Mouse (Mus musculus): ENCODE measurements around the gene Whrn. TPM values are rescaled to one million over a fixed set of nuclear protein-coding genes. Genes with fewer than 3 reads are reported as not detected.

Gene Whrn
- polyA plus RNA-seq, 1 experiment from 2014 or later, result 3.1 TPM

- WGBS, result 67% methylated on average over 7 of the region's 7 CpGs
- no peak for ATAC-seq (ENCODE audit: insufficient number of reproducible peaks, insufficient read depth, low FRiP score, low read depth)
- H3K36me3 ChIP-seq (ENCODE audit: control insufficient read depth, insufficient read depth, low read length), result peaks cover 48% of the 10 kb centered on the region
These were observed 118.3 kb downstream of the Whrn start for GRCm38 (mm10) chr4:63377483-63377882.

GRCm38 (mm10) chr4:63375367-63375766, 120.4 kb downstream of the Whrn start:
- no peak for ATAC-seq (ENCODE audit: insufficient number of reproducible peaks, insufficient read depth, low FRiP score, low read depth)
- H3K4me2 ChIP-seq (ENCODE audit: low read length), result no peak overlapping the region

More at GRCm38 (mm10) chr4:63377483-63377882, 118.3 kb downstream of the Whrn start:
- H3K9ac ChIP-seq (ENCODE audit: low read length), result no peak overlapping the region
- no peaks in the 10 kb centered on the region for H3K4me1 ChIP-seq (ENCODE audit: control insufficient read depth in 2 of 2, insufficient read depth in 2 of 2, low read length in 2 of 2)
- no peak overlapping the region for H3K4me2 ChIP-seq (ENCODE audit: low read length)
- no peaks in the 10 kb centered on the region for H3K27me3 ChIP-seq (ENCODE audit: control insufficient read depth, insufficient read depth, low read length)
- no peak overlapping the region for H3K27ac ChIP-seq (replicated peaks in 1 of 2; ENCODE audit: control insufficient read depth in 1 of 2, insufficient read depth in 1 of 2, low read depth in 2 of 2, low read length in 2 of 2)
- H3K4me3 ChIP-seq (ENCODE audit: control insufficient read depth in 1 of 2, insufficient read depth in 1 of 2, low read depth in 1 of 2, low read length in 2 of 2), result no peak overlapping the region
- no peaks in the 10 kb centered on the region for H3K9me3 ChIP-seq (ENCODE audit: control insufficient read depth, low read length)

DNA sequence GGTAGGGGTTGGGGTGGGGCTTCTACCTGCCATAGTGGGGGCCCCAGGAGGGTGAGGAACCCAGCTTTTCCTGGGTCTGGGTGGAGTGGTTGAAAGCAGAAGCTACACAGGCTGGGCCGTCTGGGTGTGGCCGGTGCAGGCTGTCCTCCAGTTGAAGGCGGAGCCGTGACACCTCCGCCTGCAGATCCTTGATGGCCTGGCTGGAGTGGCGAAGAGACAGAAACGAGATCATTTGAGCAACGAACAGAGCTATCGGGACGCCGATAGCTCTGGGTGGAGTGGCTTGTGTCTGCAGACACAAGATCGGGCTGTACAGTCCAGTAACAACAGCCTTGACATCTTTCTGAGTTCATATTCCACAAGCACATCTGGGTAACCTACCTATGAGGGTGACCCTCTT, 121.5 kb downstream of the Whrn start:
- Histone ChIP-seq H3K27me3 (ENCODE audit: control insufficient read depth, insufficient read depth, low read length) (peaks cover 6% of the 10 kb centered on the region; the same call in 1 of the 2 replicates), H3K4me3 (ENCODE audit: control insufficient read depth in 1 of 2, insufficient read depth in 1 of 2, low read depth in 1 of 2, low read length in 2 of 2) (no peak overlapping the region), H3K4me2 (ENCODE audit: low read length) (no peak overlapping the region), H3K27ac (replicated peaks in 1 of 2; ENCODE audit: control insufficient read depth in 1 of 2, insufficient read depth in 1 of 2, low read depth in 2 of 2, low read length in 2 of 2) (no peak overlapping the region), H3K9me3 (ENCODE audit: control insufficient read depth, low read length) (no peaks in the 10 kb centered on the region), H3K36me3 (ENCODE audit: control insufficient read depth, insufficient read depth, low read length) (peaks cover 31% of the 10 kb centered on the region), H3K4me1 (ENCODE audit: control insufficient read depth in 2 of 2, insufficient read depth in 2 of 2, low read length in 2 of 2) (no peaks in the 10 kb centered on the region), H3K9ac (ENCODE audit: low read length) (no peak overlapping the region)
- no peak for ATAC-seq (ENCODE audit: insufficient number of reproducible peaks, insufficient read depth, low FRiP score, low read depth)
- WGBS, result 76% methylated on average over 12 of the region's 12 CpGs

More at GRCm38 (mm10) chr4:63375367-63375766, 120.4 kb downstream of the Whrn start:
- Histone ChIP-seq H3K27me3 (ENCODE audit: control insufficient read depth, insufficient read depth, low read length) (peaks cover 6% of the 10 kb centered on the region; the same call in 1 of the 2 replicates), H3K9ac (ENCODE audit: low read length) (no peak overlapping the region), H3K4me3 (ENCODE audit: control insufficient read depth in 1 of 2, insufficient read depth in 1 of 2, low read depth in 1 of 2, low read length in 2 of 2) (no peak overlapping the region), H3K9me3 (ENCODE audit: control insufficient read depth, low read length) (no peaks in the 10 kb centered on the region), H3K4me1 (ENCODE audit: control insufficient read depth in 2 of 2, insufficient read depth in 2 of 2, low read length in 2 of 2) (no peaks in the 10 kb centered on the region), H3K36me3 (ENCODE audit: control insufficient read depth, insufficient read depth, low read length) (peaks cover 35% of the 10 kb centered on the region), H3K27ac (replicated peaks in 1 of 2; ENCODE audit: control insufficient read depth in 1 of 2, insufficient read depth in 1 of 2, low read depth in 2 of 2, low read length in 2 of 2) (no peak overlapping the region)
- WGBS, result 82% methylated on average over 1 of the region's 1 CpGs

- WGBS, result 86% methylated on average over 8 of the region's 8 CpGs
- Histone ChIP-seq H3K9ac (ENCODE audit: low read length) (no peak overlapping the region), H3K4me1 (ENCODE audit: control insufficient read depth in 2 of 2, insufficient read depth in 2 of 2, low read length in 2 of 2) (no peaks in the 10 kb centered on the region), H3K36me3 (ENCODE audit: control insufficient read depth, insufficient read depth, low read length) (peaks cover 24% of the 10 kb centered on the region), H3K27ac (replicated peaks in 1 of 2; ENCODE audit: control insufficient read depth in 1 of 2, insufficient read depth in 1 of 2, low read depth in 2 of 2, low read length in 2 of 2) (no peak overlapping the region), H3K27me3 (ENCODE audit: control insufficient read depth, insufficient read depth, low read length) (peaks cover 6% of the 10 kb centered on the region; the same call in 1 of the 2 replicates), H3K4me2 (ENCODE audit: low read length) (no peak overlapping the region), H3K9me3 (ENCODE audit: control insufficient read depth, low read length) (no peaks in the 10 kb centered on the region), H3K4me3 (ENCODE audit: control insufficient read depth in 1 of 2, insufficient read depth in 1 of 2, low read depth in 1 of 2, low read length in 2 of 2) (no peak overlapping the region)
- ATAC-seq (ENCODE audit: insufficient number of reproducible peaks, insufficient read depth, low FRiP score, low read depth), result no peak
These were observed 122.4 kb downstream of the Whrn start for GRCm38 (mm10) chr4:63373404-63373803.

DNA sequence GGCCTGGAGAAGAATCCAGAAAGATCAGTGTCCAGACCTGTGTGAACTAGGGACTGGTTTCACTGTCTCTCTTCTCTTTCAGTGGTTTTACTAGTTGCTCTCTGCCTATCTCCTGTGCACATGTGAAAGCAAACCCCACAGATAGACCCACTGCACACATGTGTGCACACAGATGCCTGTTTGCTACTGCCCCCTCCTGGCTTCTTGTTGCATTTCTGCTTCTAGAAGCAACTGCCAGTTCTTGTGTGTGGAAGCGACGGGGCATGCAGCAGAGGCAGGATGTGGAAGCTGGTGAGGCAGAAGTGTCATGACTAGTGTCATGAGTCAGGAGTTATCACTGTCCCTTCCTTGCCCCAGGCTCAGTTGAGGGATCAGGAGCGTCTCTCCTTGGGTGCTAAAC, 123.9 kb downstream of the Whrn start:
- peaks cover 22% of the 10 kb centered on the region for H3K36me3 ChIP-seq (ENCODE audit: control insufficient read depth, insufficient read depth, low read length)
- 51% methylated on average over 3 of the region's 3 CpGs for WGBS

DNA sequence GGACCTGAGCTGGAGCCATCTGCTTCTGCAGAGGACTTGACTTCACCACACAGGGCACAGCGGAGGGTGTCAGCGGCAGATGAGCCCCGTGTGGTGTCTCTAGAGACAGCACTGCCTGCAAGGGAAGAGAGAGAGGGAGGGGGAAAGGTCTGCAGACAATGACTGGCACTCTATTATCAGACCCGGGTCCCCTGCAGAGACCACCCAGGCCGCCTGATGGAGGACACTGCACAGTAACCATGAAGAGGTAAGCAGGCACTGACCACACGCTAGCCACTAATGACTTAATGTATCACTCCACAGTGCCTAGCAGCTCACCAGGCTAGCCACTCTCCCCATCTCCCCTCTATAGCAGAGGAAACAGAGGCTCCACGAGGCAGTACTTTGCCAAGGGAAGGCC, 124.9 kb downstream of the Whrn start:
- Histone ChIP-seq H3K4me2 (ENCODE audit: low read length) (no peak overlapping the region), H3K9ac (ENCODE audit: low read length) (no peak overlapping the region), H3K36me3 (ENCODE audit: control insufficient read depth, insufficient read depth, low read length) (peaks cover 22% of the 10 kb centered on the region), H3K4me3 (ENCODE audit: control insufficient read depth in 1 of 2, insufficient read depth in 1 of 2, low read depth in 1 of 2, low read length in 2 of 2) (no peak overlapping the region), H3K27me3 (ENCODE audit: control insufficient read depth, insufficient read depth, low read length) (peaks cover 6% of the 10 kb centered on the region; the same call in 1 of the 2 replicates), H3K9me3 (ENCODE audit: control insufficient read depth, low read length) (no peaks in the 10 kb centered on the region), H3K4me1 (ENCODE audit: control insufficient read depth in 2 of 2, insufficient read depth in 2 of 2, low read length in 2 of 2) (no peaks in the 10 kb centered on the region), H3K27ac (replicated peaks in 1 of 2; ENCODE audit: control insufficient read depth in 1 of 2, insufficient read depth in 1 of 2, low read depth in 2 of 2, low read length in 2 of 2) (no peak overlapping the region)
- ATAC-seq (ENCODE audit: insufficient number of reproducible peaks, insufficient read depth, low FRiP score, low read depth), result no peak
- 35% methylated on average over 7 of the region's 7 CpGs for WGBS

More for the DNA sequence above, 123.9 kb downstream of the Whrn start:
- Histone ChIP-seq H3K9me3 (ENCODE audit: control insufficient read depth, low read length) (no peaks in the 10 kb centered on the region), H3K4me3 (ENCODE audit: control insufficient read depth in 1 of 2, insufficient read depth in 1 of 2, low read depth in 1 of 2, low read length in 2 of 2) (no peak overlapping the region), H3K4me1 (ENCODE audit: control insufficient read depth in 2 of 2, insufficient read depth in 2 of 2, low read length in 2 of 2) (no peaks in the 10 kb centered on the region), H3K27me3 (ENCODE audit: control insufficient read depth, insufficient read depth, low read length) (peaks cover 6% of the 10 kb centered on the region; the same call in 1 of the 2 replicates), H3K27ac (replicated peaks in 1 of 2; ENCODE audit: control insufficient read depth in 1 of 2, insufficient read depth in 1 of 2, low read depth in 2 of 2, low read length in 2 of 2) (no peak overlapping the region), H3K9ac (ENCODE audit: low read length) (no peak overlapping the region), H3K4me2 (ENCODE audit: low read length) (no peak overlapping the region)
- ATAC-seq (ENCODE audit: insufficient number of reproducible peaks, insufficient read depth, low FRiP score, low read depth), result no peak

- Histone ChIP-seq H3K27ac (replicated peaks in 1 of 2; ENCODE audit: control insufficient read depth in 1 of 2, insufficient read depth in 1 of 2, low read depth in 2 of 2, low read length in 2 of 2) (no peak overlapping the region), H3K4me3 (ENCODE audit: control insufficient read depth in 1 of 2, insufficient read depth in 1 of 2, low read depth in 1 of 2, low read length in 2 of 2) (no peak overlapping the region), H3K4me2 (ENCODE audit: low read length) (no peak overlapping the region), H3K36me3 (ENCODE audit: control insufficient read depth, insufficient read depth, low read length) (peaks cover 17% of the 10 kb centered on the region), H3K9me3 (ENCODE audit: control insufficient read depth, low read length) (no peaks in the 10 kb centered on the region), H3K27me3 (ENCODE audit: control insufficient read depth, insufficient read depth, low read length) (peaks cover 6% of the 10 kb centered on the region; the same call in 1 of the 2 replicates), H3K4me1 (ENCODE audit: control insufficient read depth in 2 of 2, insufficient read depth in 2 of 2, low read length in 2 of 2) (no peaks in the 10 kb centered on the region), H3K9ac (ENCODE audit: low read length) (no peak overlapping the region)
- WGBS, result 11% methylated on average over 4 of the region's 4 CpGs
- ATAC-seq (ENCODE audit: insufficient number of reproducible peaks, insufficient read depth, low FRiP score, low read depth), result no peak
These were observed 127.2 kb downstream of the Whrn start for GRCm38 (mm10) chr4:63368577-63368976.

Data from heart, embryonic 14.5 days (tissue).